Mouse (Mus musculus) MEL (cell line): ENCODE results near the gene C8a. TPM values are rescaled to one million over a fixed set of nuclear protein-coding genes. Genes with fewer than 3 reads are reported as not detected.

Experiments
- DNase-seq: peaks from one replicate; pipeline ENCODE4 v3.0.0; 2011; ENCODE audit warnings: low read depth, low spot score
- H3K27ac ChIP-seq: 2 replicates; pipeline ENCODE4 v1.5.1; 2012; ENCODE audit warnings: low read depth, mild to moderate bottlenecking, control low read depth, low read length, moderate library complexity; ENCODE audit not compliant: control insufficient read depth
- H3K27me3 ChIP-seq, 2 experiments: fragments of 150-350 bp in 1 of 2; sonication (generic) in 1 of 2; 2 replicates each; pipeline ENCODE4 v1.6.1; 2012; ENCODE audit warnings: low read length in 2 of 2, mild to moderate bottlenecking in 2 of 2, improper control_type of control experiment in 1 of 2, moderate library complexity in 1 of 2; ENCODE audit not compliant: insufficient read depth in 2 of 2, control insufficient read depth in 1 of 2
- H3K36me3 ChIP-seq, 2 experiments: 2 replicates each; pipeline ENCODE4 v1.6.1; 2012 to 2014; ENCODE audit warnings: low read length in 2 of 2, improper control_type of control experiment in 1 of 2, inconsistent platforms in 1 of 2, mild to moderate bottlenecking in 1 of 2; ENCODE audit not compliant: insufficient read depth in 2 of 2, control insufficient read depth in 1 of 2
- H3K4me1 ChIP-seq, 2 experiments: fragments of 150-350 bp in 1 of 2; sonication (generic) in 1 of 2; 2 replicates each; pipeline ENCODE4 v1.6.1; 2012; ENCODE audit warnings: low read length in 2 of 2, improper control_type of control experiment in 1 of 2, mild to moderate bottlenecking in 1 of 2; ENCODE audit not compliant: insufficient read depth in 2 of 2, control insufficient read depth in 1 of 2
- H3K4me3 ChIP-seq, 2 experiments: fragments of 150-350 bp in 1 of 2; sonication (generic) in 1 of 2; 2 replicates each; pipeline ENCODE4 v1.5.1; 2012; ENCODE audit warnings: low read depth in 2 of 2, low read length in 2 of 2, mild to moderate bottlenecking in 2 of 2, moderate library complexity in 2 of 2, control low read depth in 1 of 2, improper control_type of control experiment in 1 of 2; ENCODE audit not compliant: control insufficient read depth in 1 of 2, insufficient read depth in 1 of 2
- H3K79me2 ChIP-seq: 2 replicates; pipeline ENCODE4 v1.6.1; 2012; ENCODE audit warnings: mild to moderate bottlenecking, low read length, moderate library complexity; ENCODE audit not compliant: control insufficient read depth, poor library complexity, insufficient read depth
- H3K9ac ChIP-seq: 2 replicates; pipeline ENCODE4 v1.6.1; 2012; ENCODE audit warnings: low read depth, mild to moderate bottlenecking, control low read depth, low read length, moderate library complexity; ENCODE audit not compliant: control insufficient read depth, poor library complexity, severe bottlenecking
- H3K9me3 ChIP-seq: fragments of 150-350 bp; sonication (generic); replicated peaks from 2 replicates; pipeline ENCODE4 v1.6.1; 2012; ENCODE audit warnings: mild to moderate bottlenecking, low read length, improper control_type of control experiment, moderate library complexity; ENCODE audit not compliant: insufficient read depth
- CHD2 ChIP-seq: IDR thresholded peaks from 2 replicates; pipeline ENCODE4 v1.6.1; 2011; ENCODE audit warnings: low read length, improper control_type of control experiment
- ELF1 ChIP-seq: IDR thresholded peaks from 2 replicates; pipeline ENCODE4 v1.6.1; 2014; ENCODE audit warnings: low read depth, mild to moderate bottlenecking, inconsistent platforms, low read length, improper control_type of control experiment, moderate library complexity
- EP300 ChIP-seq, 2 experiments: IDR thresholded peaks; 2 replicates each; pipeline ENCODE4 v1.6.1; 2011; ENCODE audit warnings: improper control_type of control experiment in 2 of 2, low read length in 2 of 2, low read depth in 1 of 2, mild to moderate bottlenecking in 1 of 2
- ETS1 ChIP-seq: IDR thresholded peaks from 2 replicates; pipeline ENCODE4 v1.6.1; 2012; ENCODE audit warnings: low read depth, mild to moderate bottlenecking, inconsistent platforms, low read length, improper control_type of control experiment, moderate library complexity
- GABPA ChIP-seq: IDR thresholded peaks from 2 replicates; pipeline ENCODE4 v1.6.1; 2012; ENCODE audit warnings: low read depth, mild to moderate bottlenecking, inconsistent platforms, low read length, improper control_type of control experiment, moderate library complexity
- GATA1 ChIP-seq: IDR thresholded peaks from 2 replicates; pipeline ENCODE4 v1.6.1; 2011; ENCODE audit warnings: low read depth, low read length, improper control_type of control experiment
- JUND ChIP-seq: IDR thresholded peaks from 2 replicates; pipeline ENCODE4 v1.6.1; 2011; ENCODE audit warnings: low read depth, mild to moderate bottlenecking, improper control_type of control experiment, low read length
- MEF2A ChIP-seq: IDR thresholded peaks from 2 replicates; pipeline ENCODE4 v1.6.1; 2014; ENCODE audit warnings: low read depth, mild to moderate bottlenecking, inconsistent platforms, low read length, improper control_type of control experiment; ENCODE audit not compliant: poor library complexity, insufficient replicate concordance, severe bottlenecking; ENCODE audit errors: extremely low read depth
- MXI1 ChIP-seq: IDR thresholded peaks from 2 replicates; pipeline ENCODE4 v1.6.1; 2011; ENCODE audit warnings: mild to moderate bottlenecking, low read depth, low read length, improper control_type of control experiment
- NELFE ChIP-seq: IDR thresholded peaks from 2 replicates; pipeline ENCODE4 v1.6.1; 2011; ENCODE audit warnings: low read depth, low read length, improper control_type of control experiment
- POLR2AphosphoS2 ChIP-seq: IDR thresholded peaks from 2 replicates; pipeline ENCODE4 v1.6.1; 2011; ENCODE audit warnings: low read length, improper control_type of control experiment
- RAD21 ChIP-seq: IDR thresholded peaks from 2 replicates; pipeline ENCODE4 v1.6.1; 2011; ENCODE audit warnings: mild to moderate bottlenecking, low read depth, low read length, improper control_type of control experiment
- RCOR1 ChIP-seq: IDR thresholded peaks from 2 replicates; pipeline ENCODE4 v1.6.1; 2012; ENCODE audit warnings: low read depth, mild to moderate bottlenecking, inconsistent platforms, low read length, improper control_type of control experiment
- SIN3A ChIP-seq: IDR thresholded peaks from 2 replicates; pipeline ENCODE4 v1.6.1; 2012; ENCODE audit warnings: low read length, improper control_type of control experiment, inconsistent platforms
- TBP ChIP-seq: IDR thresholded peaks from 2 replicates; pipeline ENCODE4 v1.8.0; 2011; ENCODE audit warnings: low read depth, low read length, improper control_type of control experiment
- TCF12 ChIP-seq: IDR thresholded peaks from 2 replicates; pipeline ENCODE4 v1.6.1; 2014; ENCODE audit warnings: low read depth, mild to moderate bottlenecking, inconsistent platforms, low read length, improper control_type of control experiment, moderate library complexity
- ZMIZ1 ChIP-seq: IDR thresholded peaks from 2 replicates; pipeline ENCODE4 v1.6.1; 2012; ENCODE audit warnings: low read depth, mild to moderate bottlenecking, inconsistent platforms, low read length, improper control_type of control experiment, moderate library complexity
- ZNF384 ChIP-seq: IDR thresholded peaks from 2 replicates; pipeline ENCODE4 v1.6.1; 2012; ENCODE audit warnings: low read depth, mild to moderate bottlenecking, inconsistent platforms, low read length, improper control_type of control experiment
- polyA plus RNA-seq, 2 experiments: library from polyadenylated mRNA; stranded (reverse) in 1 of 2; unstranded in 1 of 2; fragments of >175 nt in 1 of 2; fragments of >200 nt in 1 of 2; gene quantifications; 2 replicates each; pipeline versions ENCODE4 v1.2.1 to v1.2.4; 2012; ENCODE audit warnings: low replicate concordance in 2 of 2, low read depth in 1 of 2; ENCODE audit not compliant: insufficient read length in 2 of 2, insufficient read depth in 1 of 2, missing spikeins in 1 of 2
- total RNA-seq: library from RNA; depleted of rRNA; stranded (reverse); fragments of 300-350 nt; gene quantifications from 2 replicates; pipeline ENCODE4 v1.2.3, GENCODE M21; 2012

The C8a gene
- total and polyA plus RNA-seq, 3 experiments = not detected

DNA sequence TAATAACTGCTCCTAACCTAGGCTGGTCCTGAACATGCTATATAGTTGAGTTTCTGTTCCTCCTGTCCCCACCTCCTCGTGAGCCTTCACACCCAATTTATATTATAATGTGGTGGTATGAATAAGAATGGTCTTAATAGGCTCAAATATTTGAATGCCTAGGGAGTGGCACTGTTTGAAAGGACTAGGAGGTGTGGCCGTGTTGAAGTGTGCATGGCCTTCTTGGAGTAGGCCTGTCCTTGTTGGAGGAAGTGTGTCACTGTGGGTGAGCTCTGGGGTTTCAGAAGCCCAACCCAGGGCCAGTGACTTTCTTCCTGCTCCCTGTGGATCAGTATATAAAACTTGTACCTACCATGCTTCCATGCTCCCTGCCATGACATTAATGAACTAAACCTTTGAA is 62.6 kb downstream of the C8a start:
- H3K27me3 ChIP-seq = no peaks in the 10 kb centered on the region
- no peaks in the 10 kb centered on the region for H3K9me3 ChIP-seq
- DNase-seq = no peak
- H3K4me3 ChIP-seq = no peak overlapping the region
- no peaks in the 10 kb centered on the region for H3K4me1 ChIP-seq
- no peaks in the 10 kb centered on the region for H3K79me2 ChIP-seq
- TF ChIP-seq NELFE (no peak), SIN3A (no peak), GATA1 (no peak), RCOR1 (no peak), ELF1 (no peak), ZMIZ1 (no peak), MEF2A (no peak), POLR2AphosphoS2 (no peak), MXI1 (no peak), RAD21 (no peak)
- H3K27ac ChIP-seq = no peak overlapping the region
- no peaks in the 10 kb centered on the region for H3K36me3 ChIP-seq
- H3K9ac ChIP-seq = no peak overlapping the region

DNA sequence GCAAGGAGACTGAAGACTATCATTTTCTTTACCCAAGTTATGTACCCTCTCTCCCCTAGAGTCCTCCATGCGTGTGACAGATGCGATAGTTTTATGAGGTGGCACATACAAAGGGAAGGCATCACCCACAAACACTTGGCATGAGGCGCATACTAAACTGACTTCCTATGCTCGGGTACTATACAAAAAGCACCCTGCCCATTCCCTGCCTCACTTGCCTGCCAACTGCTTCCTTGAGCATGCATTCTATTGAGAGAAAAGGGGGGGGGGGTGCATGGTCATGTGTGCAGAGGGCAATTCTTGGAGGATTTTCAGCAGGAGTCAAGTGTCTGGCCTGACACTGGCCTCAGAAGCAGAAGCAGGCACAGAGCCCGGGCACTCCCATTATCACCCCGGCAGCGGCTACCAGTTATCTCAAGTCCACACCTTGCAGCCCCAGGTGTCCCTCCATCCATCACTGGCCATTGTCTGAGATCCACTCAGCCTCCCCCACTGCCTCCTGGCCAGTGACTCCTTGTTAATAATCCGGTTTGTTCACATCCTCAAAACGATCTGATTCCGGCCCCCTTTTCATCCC is 65.4 kb downstream of the C8a start:
- no peaks in the 10 kb centered on the region for H3K4me1 ChIP-seq
- H3K9ac ChIP-seq = no peak overlapping the region
- H3K27me3 ChIP-seq = no peaks in the 10 kb centered on the region
- no peak for DNase-seq
- no peaks in the 10 kb centered on the region for H3K9me3 ChIP-seq
- H3K36me3 ChIP-seq = no peaks in the 10 kb centered on the region
- no peak overlapping the region for H3K27ac ChIP-seq
- no peaks in the 10 kb centered on the region for H3K79me2 ChIP-seq
- H3K4me3 ChIP-seq = no peak overlapping the region
- TF ChIP-seq ZNF384 (no peak), CHD2 (no peak), ETS1 (no peak), JUND (no peak), GABPA (no peak), TBP (no peak), EP300 (IDR thresholded peaks at IDR 0.05; ENCODE audit: low read depth in 1 of 2, low read length in 2 of 2) (no peak), TCF12 (no peak), NELFE (no peak)
